Mouse (Mus musculus): ENCODE measurements around the gene Dyrk3.

DNA sequence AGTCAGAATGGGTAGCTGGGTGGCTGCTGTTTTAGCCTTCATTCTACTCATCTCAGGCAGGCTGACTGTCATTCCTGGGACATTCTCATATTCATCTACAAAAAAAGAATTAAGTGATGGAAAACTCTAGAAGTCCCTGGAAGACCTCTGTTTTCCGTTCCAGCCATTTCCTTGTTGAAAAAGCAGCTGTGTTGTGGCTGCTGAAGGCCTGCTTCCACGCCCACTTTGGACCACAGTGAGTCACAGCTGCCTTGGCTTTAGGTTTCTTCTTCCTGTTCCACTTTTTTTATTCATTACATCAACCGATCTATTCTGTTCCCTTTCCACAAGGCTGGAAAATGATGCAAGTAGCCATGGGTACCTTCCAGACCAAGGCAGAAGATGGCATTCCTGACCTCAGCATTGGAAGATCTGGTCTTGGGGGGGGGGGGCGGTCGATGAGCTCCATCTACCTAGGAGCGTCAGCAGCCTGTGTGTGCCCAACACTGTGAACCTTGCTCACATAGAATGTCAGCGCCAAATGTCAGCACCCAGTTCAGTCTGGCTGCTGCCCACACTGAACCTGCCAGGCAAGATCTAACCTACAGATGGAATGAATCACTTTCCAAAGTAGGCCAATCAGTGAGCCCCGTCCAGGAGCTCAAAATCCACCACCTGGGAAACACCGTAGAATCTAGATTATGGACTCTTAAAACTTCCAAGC, 46.3 kb upstream of the Dyrk3 start:
- no peak for TF ChIP-seq CTCF (IDR thresholded peaks at IDR 0.05; ENCODE audit: low read depth, low read length)
- no peak for TF ChIP-seq TAL1 (conservative IDR thresholded peaks at IDR 0.05; ENCODE audit: low read depth, low read length)
